Mouse (Mus musculus): ENCODE results near the gene Ccdc80. TPM values are rescaled to one million over a fixed set of nuclear protein-coding genes. Genes with fewer than 3 reads are reported as not detected.

The Ccdc80 gene
- polyA plus RNA-seq, 1 experiment from 2014 or later, result 15.6 TPM

GRCm38 (mm10) chr16:45088842-45089241 is 4.4 kb upstream of the Ccdc80 start:
- Histone ChIP-seq H3K4me1 (ENCODE audit: control insufficient read depth, insufficient read depth, low read length) (no peaks in the 10 kb centered on the region), H3K27me3 (ENCODE audit: control insufficient read depth, insufficient read depth, low read length) (no peaks in the 10 kb centered on the region), H3K4me2 (ENCODE audit: low read depth, low read length) (no peak overlapping the region), H3K36me3 (ENCODE audit: control insufficient read depth, insufficient read depth, low read length) (no peaks in the 10 kb centered on the region), H3K27ac (ENCODE audit: low read depth, low read length) (no peak overlapping the region), H3K4me3 (ENCODE audit: low read depth, low read length) (no peak overlapping the region), H3K9me3 (ENCODE audit: control insufficient read depth, low read length) (no peaks in the 10 kb centered on the region), H3K9ac (replicated peaks; ENCODE audit: low read depth, low read length) (no peak overlapping the region)
- no peak for ATAC-seq (ENCODE audit: low read depth)
- 92% methylated on average over 1 of the region's 1 CpGs for WGBS

GRCm38 (mm10) chr16:45090005-45090404 is 3.2 kb upstream of the Ccdc80 start:
- no peaks in the 10 kb centered on the region for H3K27me3 ChIP-seq (ENCODE audit: control insufficient read depth, insufficient read depth, low read length)
- WGBS, result 12% methylated on average over 10 of the region's 10 CpGs
- H3K4me1 ChIP-seq (ENCODE audit: control insufficient read depth, insufficient read depth, low read length), result peaks cover 5% of the 10 kb centered on the region; the same call in 1 of the 2 replicates
- H3K9ac ChIP-seq (replicated peaks; ENCODE audit: low read depth, low read length), result no peak overlapping the region
- no peak overlapping the region for H3K4me2 ChIP-seq (ENCODE audit: low read depth, low read length)
- H3K36me3 ChIP-seq (ENCODE audit: control insufficient read depth, insufficient read depth, low read length), result no peaks in the 10 kb centered on the region
- no peak overlapping the region for H3K27ac ChIP-seq (ENCODE audit: low read depth, low read length)
- peak; percentile 91 for ATAC-seq (ENCODE audit: low read depth)
- no peak overlapping the region for H3K4me3 ChIP-seq (ENCODE audit: low read depth, low read length)
- H3K9me3 ChIP-seq (ENCODE audit: control insufficient read depth, low read length), result no peaks in the 10 kb centered on the region

GRCm38 (mm10) chr16:45094136-45094756 is 1.0 kb downstream of the Ccdc80 start:
- peak; percentile 58; the same call in 1 of the 2 replicates for ATAC-seq (ENCODE audit: low read depth)
- peak overlapping the region; percentile 43 for H3K4me2 ChIP-seq (ENCODE audit: low read depth, low read length)
- H3K36me3 ChIP-seq (ENCODE audit: control insufficient read depth, insufficient read depth, low read length), result no peaks in the 10 kb centered on the region
- H3K4me1 ChIP-seq (ENCODE audit: control insufficient read depth, insufficient read depth, low read length), result peaks cover 9% of the 10 kb centered on the region
- H3K9ac ChIP-seq (replicated peaks; ENCODE audit: low read depth, low read length), result peak overlapping the region; percentile 50; the same call in 1 of the 2 replicates
- 3% methylated on average over 9 of the region's 9 CpGs for WGBS
- H3K27me3 ChIP-seq (ENCODE audit: control insufficient read depth, insufficient read depth, low read length), result no peaks in the 10 kb centered on the region
- no peaks in the 10 kb centered on the region for H3K9me3 ChIP-seq (ENCODE audit: control insufficient read depth, low read length)
- peak overlapping the region; percentile 45; the same call in 1 of the 2 replicates for H3K27ac ChIP-seq (ENCODE audit: low read depth, low read length)
- H3K4me3 ChIP-seq (ENCODE audit: low read depth, low read length), result peak overlapping the region; percentile 30

GRCm38 (mm10) chr16:45095030-45095429 is 1.8 kb downstream of the Ccdc80 start:
- H3K9me3 ChIP-seq (ENCODE audit: control insufficient read depth, low read length), result no peaks in the 10 kb centered on the region
- H3K9ac ChIP-seq (replicated peaks; ENCODE audit: low read depth, low read length), result no peak overlapping the region
- no peak for ATAC-seq (ENCODE audit: low read depth)
- H3K4me1 ChIP-seq (ENCODE audit: control insufficient read depth, insufficient read depth, low read length), result peaks cover 9% of the 10 kb centered on the region
- H3K27me3 ChIP-seq (ENCODE audit: control insufficient read depth, insufficient read depth, low read length), result no peaks in the 10 kb centered on the region
- no peak overlapping the region for H3K4me3 ChIP-seq (ENCODE audit: low read depth, low read length)
- 97% methylated on average over 13 of the region's 13 CpGs for WGBS
- no peak overlapping the region for H3K27ac ChIP-seq (ENCODE audit: low read depth, low read length)
- H3K36me3 ChIP-seq (ENCODE audit: control insufficient read depth, insufficient read depth, low read length), result no peaks in the 10 kb centered on the region
- H3K4me2 ChIP-seq (ENCODE audit: low read depth, low read length), result peak overlapping the region; percentile 43; the same call in 1 of the 2 replicates

GRCm38 (mm10) chr16:45095561-45096482 is 2.6 kb downstream of the Ccdc80 start:
- no peak for ATAC-seq (ENCODE audit: low read depth)
- Histone ChIP-seq H3K4me3 (ENCODE audit: low read depth, low read length) (no peak overlapping the region), H3K27me3 (ENCODE audit: control insufficient read depth, insufficient read depth, low read length) (no peaks in the 10 kb centered on the region), H3K9ac (replicated peaks; ENCODE audit: low read depth, low read length) (no peak overlapping the region), H3K9me3 (ENCODE audit: control insufficient read depth, low read length) (no peaks in the 10 kb centered on the region), H3K36me3 (ENCODE audit: control insufficient read depth, insufficient read depth, low read length) (no peaks in the 10 kb centered on the region), H3K4me1 (ENCODE audit: control insufficient read depth, insufficient read depth, low read length) (peaks cover 9% of the 10 kb centered on the region), H3K27ac (ENCODE audit: low read depth, low read length) (no peak overlapping the region), H3K4me2 (ENCODE audit: low read depth, low read length) (no peak overlapping the region)
- 86% methylated on average over 26 of the region's 26 CpGs for WGBS

GRCm38 (mm10) chr16:45097467-45097866 is 4.3 kb downstream of the Ccdc80 start:
- H3K9ac ChIP-seq (replicated peaks; ENCODE audit: low read depth, low read length), result no peak overlapping the region
- H3K27me3 ChIP-seq (ENCODE audit: control insufficient read depth, insufficient read depth, low read length), result no peaks in the 10 kb centered on the region
- H3K4me3 ChIP-seq (ENCODE audit: low read depth, low read length), result no peak overlapping the region
- 88% methylated on average over 2 of the region's 2 CpGs for WGBS
- no peaks in the 10 kb centered on the region for H3K9me3 ChIP-seq (ENCODE audit: control insufficient read depth, low read length)
- ATAC-seq (ENCODE audit: low read depth), result no peak
- peaks cover 9% of the 10 kb centered on the region for H3K4me1 ChIP-seq (ENCODE audit: control insufficient read depth, insufficient read depth, low read length)
- no peak overlapping the region for H3K4me2 ChIP-seq (ENCODE audit: low read depth, low read length)
- H3K27ac ChIP-seq (ENCODE audit: low read depth, low read length), result no peak overlapping the region
- H3K36me3 ChIP-seq (ENCODE audit: control insufficient read depth, insufficient read depth, low read length), result no peaks in the 10 kb centered on the region

GRCm38 (mm10) chr16:45098186-45098885 is 5.1 kb downstream of the Ccdc80 start:
- peak; percentile 52 for ATAC-seq (ENCODE audit: low read depth)
- peak overlapping the region; percentile 4; the same call in 1 of the 2 replicates for H3K27ac ChIP-seq (ENCODE audit: low read depth, low read length)
- peak overlapping the region; percentile 9; the same call in 1 of the 2 replicates for H3K4me3 ChIP-seq (ENCODE audit: low read depth, low read length)
- peaks cover 9% of the 10 kb centered on the region for H3K4me1 ChIP-seq (ENCODE audit: control insufficient read depth, insufficient read depth, low read length)
- WGBS, result 37% methylated on average over 10 of the region's 10 CpGs
- H3K27me3 ChIP-seq (ENCODE audit: control insufficient read depth, insufficient read depth, low read length), result no peaks in the 10 kb centered on the region
- H3K4me2 ChIP-seq (ENCODE audit: low read depth, low read length), result peak overlapping the region; percentile 29; the same call in 1 of the 2 replicates
- H3K9ac ChIP-seq (replicated peaks; ENCODE audit: low read depth, low read length), result no peak overlapping the region
- H3K36me3 ChIP-seq (ENCODE audit: control insufficient read depth, insufficient read depth, low read length), result no peaks in the 10 kb centered on the region
- no peaks in the 10 kb centered on the region for H3K9me3 ChIP-seq (ENCODE audit: control insufficient read depth, low read length)

- Histone ChIP-seq H3K4me1 (ENCODE audit: control insufficient read depth, insufficient read depth, low read length) (peaks cover 9% of the 10 kb centered on the region), H3K27ac (ENCODE audit: low read depth, low read length) (peak overlapping the region; percentile 4; the same call in 1 of the 2 replicates), H3K36me3 (ENCODE audit: control insufficient read depth, insufficient read depth, low read length) (no peaks in the 10 kb centered on the region), H3K9ac (replicated peaks; ENCODE audit: low read depth, low read length) (no peak overlapping the region), H3K4me2 (ENCODE audit: low read depth, low read length) (peak overlapping the region; percentile 29; the same call in 1 of the 2 replicates), H3K27me3 (ENCODE audit: control insufficient read depth, insufficient read depth, low read length) (no peaks in the 10 kb centered on the region), H3K9me3 (ENCODE audit: control insufficient read depth, low read length) (no peaks in the 10 kb centered on the region), H3K4me3 (ENCODE audit: low read depth, low read length) (peak overlapping the region; percentile 9; the same call in 1 of the 2 replicates)
- 37% methylated on average over 6 of the region's 6 CpGs for WGBS
- ATAC-seq (ENCODE audit: low read depth), result peak; percentile 14; the same call in 1 of the 2 replicates
Observed at GRCm38 (mm10) chr16:45098886-45099210, 5.6 kb downstream of the Ccdc80 start.

Data from neural tube, embryonic 14.5 days (tissue).